Mouse (Mus musculus) brain, embryonic 14.5 days (tissue): ENCODE data around the gene Castor1.
A peak's percentile ranks its signal among the peaks of the same experiment; 100 is the strongest.

Experiments
- CTCF ChIP-seq: fragments of 200-500 bp; IDR thresholded peaks from 2 replicates; pipeline ENCODE4 v1.5.1; 2012; ENCODE audit warnings: inconsistent platforms, mild to moderate bottlenecking, moderate library complexity, borderline replicate concordance; ENCODE audit not compliant: insufficient read depth, insufficient read length; ENCODE audit errors: extremely low read depth
- POLR2A ChIP-seq: fragments of 200-500 bp; IDR thresholded peaks from 2 replicates; pipeline ENCODE4 v1.6.1; 2012; ENCODE audit warnings: mild to moderate bottlenecking, inconsistent platforms, borderline replicate concordance; ENCODE audit not compliant: poor library complexity, insufficient read depth, insufficient read length, severe bottlenecking; ENCODE audit errors: extremely low read depth

DNA sequence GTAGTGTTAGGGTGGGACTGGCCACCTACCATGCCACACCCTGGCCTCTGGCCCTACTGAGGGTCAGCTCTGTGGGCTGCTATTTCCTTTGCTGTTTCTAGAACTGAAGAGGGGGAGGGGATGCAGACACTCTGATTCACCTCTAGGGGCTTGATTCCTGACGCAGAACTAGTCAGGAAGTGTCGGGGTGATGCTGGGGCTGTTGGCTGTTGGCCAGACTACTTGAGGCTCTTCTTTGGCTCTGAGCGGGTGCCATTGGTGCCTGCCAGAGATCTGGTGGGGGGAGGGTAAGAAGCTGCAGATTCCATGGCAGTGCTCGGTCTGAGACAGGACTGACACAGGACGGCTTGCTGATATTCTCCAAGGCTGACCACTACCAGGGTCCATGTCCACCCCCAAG, 43.9 kb downstream of the Castor1 start:
- TF ChIP-seq POLR2A (no peak), CTCF (peak; percentile 38; the same call in 1 of the 2 replicates)
